Mouse (Mus musculus) MEL (cell line): ENCODE results near the gene Pdss2. TPM values are rescaled to one million over a fixed set of nuclear protein-coding genes. Genes with fewer than 3 reads are reported as not detected.

Source experiments
- DNase-seq: peaks from one replicate; pipeline ENCODE4 v3.0.0; 2011; ENCODE audit warnings: low read depth, low spot score
- H3K27ac ChIP-seq: 2 replicates; pipeline ENCODE4 v1.5.1; 2012; ENCODE audit warnings: low read depth, mild to moderate bottlenecking, control low read depth, low read length, moderate library complexity; ENCODE audit not compliant: control insufficient read depth
- H3K27me3 ChIP-seq, 2 experiments: fragments of 150-350 bp in 1 of 2; sonication (generic) in 1 of 2; 2 replicates each; pipeline ENCODE4 v1.6.1; 2012; ENCODE audit warnings: low read length in 2 of 2, mild to moderate bottlenecking in 2 of 2, improper control_type of control experiment in 1 of 2, moderate library complexity in 1 of 2; ENCODE audit not compliant: insufficient read depth in 2 of 2, control insufficient read depth in 1 of 2
- H3K36me3 ChIP-seq, 2 experiments: 2 replicates each; pipeline ENCODE4 v1.6.1; 2012 to 2014; ENCODE audit warnings: low read length in 2 of 2, improper control_type of control experiment in 1 of 2, inconsistent platforms in 1 of 2, mild to moderate bottlenecking in 1 of 2; ENCODE audit not compliant: insufficient read depth in 2 of 2, control insufficient read depth in 1 of 2
- H3K4me1 ChIP-seq, 2 experiments: fragments of 150-350 bp in 1 of 2; sonication (generic) in 1 of 2; 2 replicates each; pipeline ENCODE4 v1.6.1; 2012; ENCODE audit warnings: low read length in 2 of 2, improper control_type of control experiment in 1 of 2, mild to moderate bottlenecking in 1 of 2; ENCODE audit not compliant: insufficient read depth in 2 of 2, control insufficient read depth in 1 of 2
- H3K4me3 ChIP-seq, 2 experiments: fragments of 150-350 bp in 1 of 2; sonication (generic) in 1 of 2; 2 replicates each; pipeline ENCODE4 v1.5.1; 2012; ENCODE audit warnings: low read depth in 2 of 2, low read length in 2 of 2, mild to moderate bottlenecking in 2 of 2, moderate library complexity in 2 of 2, control low read depth in 1 of 2, improper control_type of control experiment in 1 of 2; ENCODE audit not compliant: control insufficient read depth in 1 of 2, insufficient read depth in 1 of 2
- H3K79me2 ChIP-seq: 2 replicates; pipeline ENCODE4 v1.6.1; 2012; ENCODE audit warnings: mild to moderate bottlenecking, low read length, moderate library complexity; ENCODE audit not compliant: control insufficient read depth, poor library complexity, insufficient read depth
- H3K9ac ChIP-seq: 2 replicates; pipeline ENCODE4 v1.6.1; 2012; ENCODE audit warnings: low read depth, mild to moderate bottlenecking, control low read depth, low read length, moderate library complexity; ENCODE audit not compliant: control insufficient read depth, poor library complexity, severe bottlenecking
- H3K9me3 ChIP-seq: fragments of 150-350 bp; sonication (generic); replicated peaks from 2 replicates; pipeline ENCODE4 v1.6.1; 2012; ENCODE audit warnings: mild to moderate bottlenecking, low read length, improper control_type of control experiment, moderate library complexity; ENCODE audit not compliant: insufficient read depth
- BHLHE40 ChIP-seq: IDR thresholded peaks from 2 replicates; pipeline ENCODE4 v1.6.1; 2012; ENCODE audit warnings: low read depth, mild to moderate bottlenecking, inconsistent platforms, low read length, improper control_type of control experiment, borderline replicate concordance
- CTCF ChIP-seq, 3 experiments: IDR thresholded peaks in 2 of 3; conservative IDR thresholded peaks in 1 of 3; 2 replicates each; pipeline ENCODE4 v1.5.1; 2011 to 2012; ENCODE audit warnings: low read length in 3 of 3, low read depth in 2 of 3, mild to moderate bottlenecking in 2 of 3, improper control_type of control experiment in 1 of 3, inconsistent platforms in 1 of 3, mixed read lengths in 1 of 3, moderate library complexity in 1 of 3; ENCODE audit not compliant: control insufficient read depth in 1 of 3, insufficient read depth in 1 of 3, poor library complexity in 1 of 3, severe bottlenecking in 1 of 3
- ETS1 ChIP-seq: IDR thresholded peaks from 2 replicates; pipeline ENCODE4 v1.6.1; 2012; ENCODE audit warnings: low read depth, mild to moderate bottlenecking, inconsistent platforms, low read length, improper control_type of control experiment, moderate library complexity
- GABPA ChIP-seq: IDR thresholded peaks from 2 replicates; pipeline ENCODE4 v1.6.1; 2012; ENCODE audit warnings: low read depth, mild to moderate bottlenecking, inconsistent platforms, low read length, improper control_type of control experiment, moderate library complexity
- GATA1 ChIP-seq: IDR thresholded peaks from 2 replicates; pipeline ENCODE4 v1.6.1; 2011; ENCODE audit warnings: low read depth, low read length, improper control_type of control experiment
- HCFC1 ChIP-seq: IDR thresholded peaks from 2 replicates; pipeline ENCODE4 v1.6.1; 2012; ENCODE audit warnings: low read depth, mild to moderate bottlenecking, inconsistent platforms, low read length, improper control_type of control experiment, moderate library complexity
- JUND ChIP-seq: IDR thresholded peaks from 2 replicates; pipeline ENCODE4 v1.6.1; 2011; ENCODE audit warnings: low read depth, mild to moderate bottlenecking, improper control_type of control experiment, low read length
- KAT2A ChIP-seq: conservative IDR thresholded peaks from 2 replicates; pipeline ENCODE4 v1.6.1; 2012; ENCODE audit warnings: low read depth, low read length, improper control_type of control experiment, inconsistent platforms
- MAFK ChIP-seq: IDR thresholded peaks from 2 replicates; pipeline ENCODE4 v1.6.1; 2011; ENCODE audit warnings: low read depth, mild to moderate bottlenecking, low read length, improper control_type of control experiment, borderline replicate concordance
- MAZ ChIP-seq: IDR thresholded peaks from 2 replicates; pipeline ENCODE4 v1.6.1; 2012; ENCODE audit warnings: low read depth, mild to moderate bottlenecking, inconsistent platforms, low read length, improper control_type of control experiment
- MYB ChIP-seq: IDR thresholded peaks from 2 replicates; pipeline ENCODE4 v1.6.1; 2011; ENCODE audit warnings: mild to moderate bottlenecking, low read depth, low read length, improper control_type of control experiment
- MYC ChIP-seq: IDR thresholded peaks from 2 replicates; pipeline ENCODE4 v1.6.1; 2011; ENCODE audit warnings: low read depth, mild to moderate bottlenecking, low read length, improper control_type of control experiment, moderate library complexity
- POLR2A ChIP-seq, 2 experiments: IDR thresholded peaks; 2 replicates each; pipeline ENCODE4 v1.6.1; 2011 to 2012; ENCODE audit warnings: low read length in 2 of 2, mild to moderate bottlenecking in 2 of 2, control low read depth in 1 of 2, improper control_type of control experiment in 1 of 2, low read depth in 1 of 2, moderate library complexity in 1 of 2; ENCODE audit not compliant: control insufficient read depth in 1 of 2, insufficient read depth in 1 of 2, poor library complexity in 1 of 2
- POLR2AphosphoS5 ChIP-seq: IDR thresholded peaks from 2 replicates; pipeline ENCODE4 v1.6.1; 2012; ENCODE audit warnings: low read depth, borderline replicate concordance, mild to moderate bottlenecking, inconsistent platforms, low read length, moderate library complexity, mixed read lengths
- SMC3 ChIP-seq: IDR thresholded peaks from 2 replicates; pipeline ENCODE4 v1.6.1; 2011; ENCODE audit warnings: low read depth, low read length, improper control_type of control experiment
- TAL1 ChIP-seq: IDR thresholded peaks from 2 replicates; pipeline ENCODE4 v1.6.1; 2012; ENCODE audit warnings: mild to moderate bottlenecking, inconsistent platforms, low read length, moderate library complexity, mixed read lengths
- ZNF384 ChIP-seq: IDR thresholded peaks from 2 replicates; pipeline ENCODE4 v1.6.1; 2012; ENCODE audit warnings: low read depth, mild to moderate bottlenecking, inconsistent platforms, low read length, improper control_type of control experiment
- polyA plus RNA-seq, 2 experiments: library from polyadenylated mRNA; stranded (reverse) in 1 of 2; unstranded in 1 of 2; fragments of >175 nt in 1 of 2; fragments of >200 nt in 1 of 2; gene quantifications; 2 replicates each; pipeline versions ENCODE4 v1.2.1 to v1.2.4; 2012; ENCODE audit warnings: low replicate concordance in 2 of 2, low read depth in 1 of 2; ENCODE audit not compliant: insufficient read length in 2 of 2, insufficient read depth in 1 of 2, missing spikeins in 1 of 2
- total RNA-seq: library from RNA; depleted of rRNA; stranded (reverse); fragments of 300-350 nt; gene quantifications from 2 replicates; pipeline ENCODE4 v1.2.3, GENCODE M21; 2012

The Pdss2 gene
- total and polyA plus RNA-seq, 3 experiments = 14.3 to 14.8 TPM; not detected in 1

GRCm38 (mm10) chr10:43483426-43483995, 262.2 kb downstream of the Pdss2 start:
- Histone ChIP-seq H3K4me3 (no peak overlapping the region), H3K27ac (no peak overlapping the region), H3K79me2 (peaks cover 61% of the 10 kb centered on the region), H3K9ac (no peak overlapping the region), H3K9me3 (no peaks in the 10 kb centered on the region), H3K27me3 (no peaks in the 10 kb centered on the region), H3K4me1 (peaks cover 5 to 12% of the 10 kb centered on the region in 2 experiments; a peak in 3 of 4 replicates), H3K36me3 (peaks cover 0 to 13% of the 10 kb centered on the region in 2 experiments; a peak in 3 of 4 replicates)
- TF ChIP-seq GATA1 (no peak), HCFC1 (no peak), TAL1 (no peak), KAT2A (no peak), GABPA (no peak), POLR2AphosphoS5 (no peak), MYB (no peak), MAFK (no peak), BHLHE40 (no peak), ZNF384 (no peak), POLR2A (IDR thresholded peaks at IDR 0.05; ENCODE audit: control insufficient read depth in 1 of 2, insufficient read depth in 1 of 2, low read depth in 1 of 2, low read length in 2 of 2, poor library complexity in 1 of 2) (no peak), SMC3 (no peak), MYC (no peak)
- DNase-seq = no peak

- no peak overlapping the region for H3K27ac ChIP-seq
- peaks cover 0 to 8% of the 10 kb centered on the region in 2 experiments; a peak in 3 of 4 replicates for H3K36me3 ChIP-seq
- H3K79me2 ChIP-seq = peaks cover 43% of the 10 kb centered on the region
- no peak overlapping the region for H3K4me3 ChIP-seq
- no peak for TF ChIP-seq MYB
- TF ChIP-seq CTCF (IDR thresholded peaks at IDR 0.05 in 2 of 3, conservative IDR thresholded peaks at IDR 0.05 in 1 of 3; ENCODE audit: control insufficient read depth in 1 of 3, insufficient read depth in 1 of 3, low read depth in 2 of 3, low read length in 3 of 3, poor library complexity in 1 of 3, severe bottlenecking in 1 of 3) = no peak
- no peak for TF ChIP-seq MAZ
- no peak for TF ChIP-seq POLR2AphosphoS5
- TF ChIP-seq ETS1 = no peak
- TF ChIP-seq HCFC1 = no peak
- no peak for TF ChIP-seq JUND
- TF ChIP-seq MAFK = no peak
- H3K9me3 ChIP-seq = no peaks in the 10 kb centered on the region
- peaks cover 3 to 8% of the 10 kb centered on the region in 2 experiments; a peak in 2 of 4 replicates for H3K4me1 ChIP-seq
- no peaks in the 10 kb centered on the region for H3K27me3 ChIP-seq
- peak; percentile 23 for DNase-seq
- no peak overlapping the region for H3K9ac ChIP-seq
These were observed 264.5 kb downstream of the Pdss2 start for GRCm38 (mm10) chr10:43485751-43486268.
